Mouse (Mus musculus): ENCODE measurements at regions not wholly inside any gene's neighbourhood (a gene's known extent, or its start where the extent isn't known, plus 50 kb on each side); places are given as distances from the start of the nearest gene placed in this dataset.
A peak's percentile ranks its signal among the peaks of the same experiment; 100 is the strongest.

- no peak for DNase-seq (ENCODE audit: low spot score)
Measured at GRCm38 (mm10) chrX:142456022-142456421, 65.7 kb upstream of the Acsl4 start.

- DNase-seq (ENCODE audit: low spot score): peak; percentile 13
Measured at GRCm38 (mm10) chrX:142464174-142464573, 73.8 kb upstream of the Acsl4 start.

GRCm38 (mm10) chrX:142464756-142465155 lies 74.4 kb upstream of the Acsl4 start:
- DNase-seq (ENCODE audit: low spot score): peak; percentile 31

- DNase-seq (ENCODE audit: low spot score): no peak
Measured at GRCm38 (mm10) chrX:142467850-142468256, 77.5 kb upstream of the Acsl4 start.

- DNase-seq (ENCODE audit: low spot score): no peak
Measured at GRCm38 (mm10) chrX:142468388-142468787, 78.1 kb upstream of the Acsl4 start.

GRCm38 (mm10) chrX:142469048-142469634 lies 78.8 kb upstream of the Acsl4 start:
- DNase-seq (ENCODE audit: low spot score): peak; percentile 55

- DNase-seq (ENCODE audit: low spot score): peak; percentile 41
Measured at GRCm38 (mm10) chrX:142470083-142470482, 79.7 kb upstream of the Acsl4 start.

- DNase-seq (ENCODE audit: low spot score): no peak
Measured at GRCm38 (mm10) chrX:142481203-142481815, 91.0 kb upstream of the Acsl4 start.

GRCm38 (mm10) chrX:142488078-142488477 lies 97.7 kb upstream of the Acsl4 start:
- DNase-seq (ENCODE audit: low spot score): no peak

- DNase-seq (ENCODE audit: low spot score): no peak
Measured at GRCm38 (mm10) chrX:142490093-142490717, 99.9 kb upstream of the Acsl4 start.

GRCm38 (mm10) chrX:142501094-142501493 lies 110.8 kb upstream of the Acsl4 start:
- DNase-seq (ENCODE audit: low spot score): no peak

- no peak for DNase-seq (ENCODE audit: low spot score)
Measured at GRCm38 (mm10) chrX:142504962-142505361, 114.6 kb upstream of the Acsl4 start.

GRCm38 (mm10) chrX:142507475-142507874 lies 117.1 kb upstream of the Acsl4 start:
- no peak for DNase-seq (ENCODE audit: low spot score)

- DNase-seq (ENCODE audit: low spot score): no peak
Measured at GRCm38 (mm10) chrX:142516406-142517131, 126.2 kb upstream of the Acsl4 start.

GRCm38 (mm10) chrX:142517205-142517604 lies 126.9 kb upstream of the Acsl4 start:
- no peak for DNase-seq (ENCODE audit: low spot score)

GRCm38 (mm10) chrX:142521063-142521462 lies 130.7 kb upstream of the Acsl4 start:
- DNase-seq (ENCODE audit: low spot score): no peak

GRCm38 (mm10) chrX:142526953-142527352 lies 136.6 kb upstream of the Acsl4 start:
- DNase-seq (ENCODE audit: low spot score): peak; percentile 20

- peak; percentile 1 for DNase-seq (ENCODE audit: low spot score)
Measured at GRCm38 (mm10) chrX:142529892-142530291, 139.6 kb upstream of the Acsl4 start.

- DNase-seq (ENCODE audit: low spot score): peak; percentile 3
Measured at GRCm38 (mm10) chrX:142534780-142535179, 144.4 kb upstream of the Acsl4 start.

GRCm38 (mm10) chrX:142535540-142535939 lies 145.2 kb upstream of the Acsl4 start:
- DNase-seq (ENCODE audit: low spot score): no peak

- DNase-seq (ENCODE audit: low spot score): no peak
Measured at GRCm38 (mm10) chrX:142535954-142536353, 145.3 kb upstream of the Tmem164 start.

GRCm38 (mm10) chrX:142537259-142537963 lies 143.8 kb upstream of the Tmem164 start:
- no peak for DNase-seq (ENCODE audit: low spot score)

Data from T-cell, adult 2 months (primary cell).